Mouse (Mus musculus): ENCODE results near the gene Kctd3. TPM values are rescaled to one million over a fixed set of nuclear protein-coding genes. Genes with fewer than 3 reads are reported as not detected.
A peak's percentile ranks its signal among the peaks of the same experiment; 100 is the strongest.

Gene Kctd3
- 42.3 and 42.4 TPM in 2 replicates for polyA plus RNA-seq (2016; fragmentation: Nextera tagmentation; extraction: Ambion mirVana)

- peak within 1 kb of the TSS; percentile 100 for H3K4me3 ChIP-seq
- H3K27me3 ChIP-seq = no peaks in the 10 kb centered on the region
- no peaks in the 10 kb centered on the region for H3K9me3 ChIP-seq
- peak; percentile 72 for ATAC-seq (ENCODE audit: insufficient number of reproducible peaks, insufficient read depth, low FRiP score, low TSS enrichment)
- under 1% methylated on average over 69 of the region's 74 CpGs for WGBS
- peaks cover 18% of the 10 kb centered on the region for H3K4me1 ChIP-seq
- H3K9ac ChIP-seq = peak within 1 kb of the TSS; percentile 98
- H3K36me3 ChIP-seq = no peaks in the 10 kb centered on the region
- peak within 1 kb of the TSS; percentile 97 for H3K4me2 ChIP-seq (replicated peaks)
- H3K27ac ChIP-seq = peak within 1 kb of the TSS; percentile 65; the same call in 1 of the 2 replicates
Observed at GRCm38 (mm10) chr1:189007239-189007979, at the start of gene Kctd3. Kctd3 (minus strand) TSS chr1:189007841.

- H3K4me2 ChIP-seq (replicated peaks) = no peak overlapping the region
- no peak overlapping the region for H3K9ac ChIP-seq
- no peak overlapping the region for H3K4me3 ChIP-seq
- no peak overlapping the region for H3K27ac ChIP-seq
- WGBS = 61% methylated on average over 4 of the region's 4 CpGs
- no peaks in the 10 kb centered on the region for H3K27me3 ChIP-seq
- no peaks in the 10 kb centered on the region for H3K4me1 ChIP-seq
- no peaks in the 10 kb centered on the region for H3K36me3 ChIP-seq
- ATAC-seq (ENCODE audit: insufficient number of reproducible peaks, insufficient read depth, low FRiP score, low TSS enrichment) = no peak
- H3K9me3 ChIP-seq = no peaks in the 10 kb centered on the region
Observed at GRCm38 (mm10) chr1:189057425-189057824, 49.8 kb upstream of the Kctd3 start.

DNA sequence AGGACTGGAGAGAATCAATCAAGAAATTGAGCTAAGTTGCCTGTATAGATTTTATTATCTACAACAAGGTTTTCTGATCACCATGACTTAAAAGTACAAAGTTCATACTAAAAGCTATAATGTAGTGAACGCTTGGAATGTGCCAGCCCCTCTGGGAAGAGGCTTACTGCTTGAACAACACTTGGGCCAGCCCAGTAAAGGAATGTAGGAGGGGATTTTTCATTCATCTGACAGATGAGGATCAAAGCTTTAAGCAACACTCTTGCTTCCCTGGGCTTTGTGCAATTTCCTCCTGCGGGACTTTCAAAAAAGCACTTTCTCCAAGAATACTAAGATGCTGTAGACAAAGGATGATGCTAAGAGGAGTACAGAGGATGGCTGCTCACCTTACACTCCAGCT, 48.3 kb upstream of the Kctd3 start:
- Histone ChIP-seq H3K9me3 (no peaks in the 10 kb centered on the region), H3K9ac (no peak overlapping the region), H3K4me1 (no peaks in the 10 kb centered on the region), H3K27ac (no peak overlapping the region), H3K4me2 (replicated peaks) (no peak overlapping the region), H3K27me3 (no peaks in the 10 kb centered on the region), H3K4me3 (no peak overlapping the region), H3K36me3 (no peaks in the 10 kb centered on the region)
- ATAC-seq (ENCODE audit: insufficient number of reproducible peaks, insufficient read depth, low FRiP score, low TSS enrichment) = no peak
- WGBS = 47% methylated on average over 2 of the region's 2 CpGs

- no peaks in the 10 kb centered on the region for H3K27me3 ChIP-seq
- ATAC-seq (ENCODE audit: insufficient number of reproducible peaks, insufficient read depth, low FRiP score, low TSS enrichment) = no peak
- no peak overlapping the region for H3K4me2 ChIP-seq (replicated peaks)
- no peaks in the 10 kb centered on the region for H3K36me3 ChIP-seq
- no peak overlapping the region for H3K27ac ChIP-seq
- 78% methylated on average over 8 of the region's 8 CpGs for WGBS
- no peaks in the 10 kb centered on the region for H3K4me1 ChIP-seq
- no peak overlapping the region for H3K4me3 ChIP-seq
- H3K9me3 ChIP-seq = no peaks in the 10 kb centered on the region
- no peak overlapping the region for H3K9ac ChIP-seq
Observed at GRCm38 (mm10) chr1:189054941-189055551, 47.4 kb upstream of the Kctd3 start.

GRCm38 (mm10) chr1:189054191-189054590, 46.5 kb upstream of the Kctd3 start:
- WGBS = 71% methylated on average over 5 of the region's 5 CpGs
- ATAC-seq (ENCODE audit: insufficient number of reproducible peaks, insufficient read depth, low FRiP score, low TSS enrichment) = no peak
- no peak overlapping the region for H3K27ac ChIP-seq
- no peaks in the 10 kb centered on the region for H3K4me1 ChIP-seq
- no peak overlapping the region for H3K4me3 ChIP-seq
- H3K9me3 ChIP-seq = no peaks in the 10 kb centered on the region
- no peak overlapping the region for H3K4me2 ChIP-seq (replicated peaks)
- no peaks in the 10 kb centered on the region for H3K36me3 ChIP-seq
- no peaks in the 10 kb centered on the region for H3K27me3 ChIP-seq
- H3K9ac ChIP-seq = no peak overlapping the region

GRCm38 (mm10) chr1:189052189-189052588, 44.5 kb upstream of the Kctd3 start:
- WGBS = 78% methylated on average over 4 of the region's 4 CpGs
- Histone ChIP-seq H3K4me1 (no peaks in the 10 kb centered on the region), H3K4me2 (replicated peaks) (no peak overlapping the region), H3K36me3 (no peaks in the 10 kb centered on the region), H3K9ac (no peak overlapping the region), H3K27ac (no peak overlapping the region), H3K9me3 (no peaks in the 10 kb centered on the region), H3K4me3 (no peak overlapping the region), H3K27me3 (no peaks in the 10 kb centered on the region)
- ATAC-seq (ENCODE audit: insufficient number of reproducible peaks, insufficient read depth, low FRiP score, low TSS enrichment) = no peak

DNA sequence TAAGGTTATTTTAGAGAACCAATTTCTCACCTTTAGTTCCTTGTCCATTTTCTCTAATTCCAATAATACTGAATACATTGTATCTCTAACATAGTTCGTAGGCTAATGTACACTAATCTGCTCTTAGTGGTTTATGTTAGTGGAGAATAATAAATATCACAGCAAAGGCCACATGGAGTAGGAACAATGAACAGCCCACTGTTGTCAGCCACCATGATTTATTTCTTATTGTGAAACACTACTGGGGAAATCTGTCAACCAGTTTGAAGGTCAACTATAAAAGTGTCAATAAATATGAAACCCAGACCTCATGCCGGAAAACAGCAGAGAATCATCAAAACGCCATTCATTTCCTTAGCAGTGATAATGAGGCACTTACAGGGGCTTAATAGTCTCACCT, 42.5 kb upstream of the Kctd3 start:
- H3K4me1 ChIP-seq = no peaks in the 10 kb centered on the region
- H3K27ac ChIP-seq = no peak overlapping the region
- no peak overlapping the region for H3K4me2 ChIP-seq (replicated peaks)
- no peaks in the 10 kb centered on the region for H3K36me3 ChIP-seq
- H3K9ac ChIP-seq = no peak overlapping the region
- no peaks in the 10 kb centered on the region for H3K9me3 ChIP-seq
- H3K4me3 ChIP-seq = no peak overlapping the region
- WGBS = 75% methylated on average over 3 of the region's 3 CpGs
- no peak for ATAC-seq (ENCODE audit: insufficient number of reproducible peaks, insufficient read depth, low FRiP score, low TSS enrichment)
- H3K27me3 ChIP-seq = no peaks in the 10 kb centered on the region

GRCm38 (mm10) chr1:189048331-189048730, 40.7 kb upstream of the Kctd3 start:
- Histone ChIP-seq H3K27me3 (no peaks in the 10 kb centered on the region), H3K4me2 (replicated peaks) (no peak overlapping the region), H3K27ac (no peak overlapping the region), H3K4me3 (no peak overlapping the region), H3K9ac (no peak overlapping the region), H3K9me3 (no peaks in the 10 kb centered on the region), H3K4me1 (no peaks in the 10 kb centered on the region), H3K36me3 (no peaks in the 10 kb centered on the region)
- WGBS = 97% methylated on average over 2 of the region's 2 CpGs
- no peak for ATAC-seq (ENCODE audit: insufficient number of reproducible peaks, insufficient read depth, low FRiP score, low TSS enrichment)

DNA sequence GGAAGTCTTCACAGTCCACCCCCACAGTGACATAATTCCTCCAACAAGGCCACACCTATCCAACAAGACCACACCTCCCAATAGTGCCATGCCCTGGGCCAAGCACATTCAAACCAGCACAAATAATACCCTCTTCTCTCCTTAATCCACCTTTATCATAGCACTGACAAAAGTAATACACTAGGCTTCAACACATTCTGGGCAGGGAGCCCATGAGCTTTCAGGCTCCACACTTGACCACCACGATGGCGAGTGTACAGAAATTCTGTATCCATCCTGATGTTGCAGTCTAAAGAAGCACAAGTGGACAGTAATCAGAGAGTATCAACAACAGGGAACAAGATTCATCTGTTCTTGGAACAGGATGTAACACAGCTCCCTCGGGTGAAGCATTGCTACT, 40.3 kb upstream of the Kctd3 start:
- H3K9me3 ChIP-seq = no peaks in the 10 kb centered on the region
- H3K27ac ChIP-seq = no peak overlapping the region
- 83% methylated on average over 3 of the region's 3 CpGs for WGBS
- H3K36me3 ChIP-seq = no peaks in the 10 kb centered on the region
- ATAC-seq (ENCODE audit: insufficient number of reproducible peaks, insufficient read depth, low FRiP score, low TSS enrichment) = no peak
- no peaks in the 10 kb centered on the region for H3K4me1 ChIP-seq
- H3K27me3 ChIP-seq = no peaks in the 10 kb centered on the region
- H3K4me3 ChIP-seq = no peak overlapping the region
- no peak overlapping the region for H3K4me2 ChIP-seq (replicated peaks)
- no peak overlapping the region for H3K9ac ChIP-seq

- no peaks in the 10 kb centered on the region for H3K36me3 ChIP-seq
- H3K9ac ChIP-seq = no peak overlapping the region
- H3K9me3 ChIP-seq = no peaks in the 10 kb centered on the region
- no peaks in the 10 kb centered on the region for H3K27me3 ChIP-seq
- 74% methylated on average over 3 of the region's 3 CpGs for WGBS
- H3K4me1 ChIP-seq = no peaks in the 10 kb centered on the region
- H3K4me3 ChIP-seq = no peak overlapping the region
- H3K4me2 ChIP-seq (replicated peaks) = no peak overlapping the region
- no peak for ATAC-seq (ENCODE audit: insufficient number of reproducible peaks, insufficient read depth, low FRiP score, low TSS enrichment)
- H3K27ac ChIP-seq = no peak overlapping the region
Observed at GRCm38 (mm10) chr1:189046831-189047230, 39.2 kb upstream of the Kctd3 start.

GRCm38 (mm10) chr1:189046301-189046700, 38.7 kb upstream of the Kctd3 start:
- no peaks in the 10 kb centered on the region for H3K4me1 ChIP-seq
- H3K4me2 ChIP-seq (replicated peaks) = no peak overlapping the region
- H3K36me3 ChIP-seq = no peaks in the 10 kb centered on the region
- no peaks in the 10 kb centered on the region for H3K9me3 ChIP-seq
- 89% methylated on average over 3 of the region's 3 CpGs for whole genome bisulfite sequencing
- no peak overlapping the region for H3K27ac ChIP-seq
- no peak overlapping the region for H3K4me3 ChIP-seq
- no peak for ATAC-seq (ENCODE audit: insufficient number of reproducible peaks, insufficient read depth, low FRiP score, low TSS enrichment)
- no peaks in the 10 kb centered on the region for H3K27me3 ChIP-seq
- H3K9ac ChIP-seq = no peak overlapping the region

GRCm38 (mm10) chr1:189041261-189041660, 33.6 kb upstream of the Kctd3 start:
- WGBS = 88% methylated on average over 12 of the region's 12 CpGs
- Histone ChIP-seq H3K36me3 (no peaks in the 10 kb centered on the region), H3K9ac (no peak overlapping the region), H3K4me2 (replicated peaks) (no peak overlapping the region), H3K4me3 (no peak overlapping the region), H3K27ac (no peak overlapping the region), H3K27me3 (no peaks in the 10 kb centered on the region), H3K9me3 (no peaks in the 10 kb centered on the region), H3K4me1 (no peaks in the 10 kb centered on the region)
- no peak for ATAC-seq (ENCODE audit: insufficient number of reproducible peaks, insufficient read depth, low FRiP score, low TSS enrichment)
